Mouse (Mus musculus) frontal cortex, postnatal 14 days (tissue): ENCODE measurements around the gene Cldn10.
"Not testable (repeated sequence)": the region's sequence is repeated elsewhere in the genome, so short reads cannot be mapped to it uniquely, and the experiment has no call there.

Experiments used
- DNase-seq, 2 experiments: peaks; one replicate each; pipeline ENCODE4 v3.0.0; 2022; ENCODE audit warnings: low spot score in 2 of 2

The Cldn10 gene

DNA sequence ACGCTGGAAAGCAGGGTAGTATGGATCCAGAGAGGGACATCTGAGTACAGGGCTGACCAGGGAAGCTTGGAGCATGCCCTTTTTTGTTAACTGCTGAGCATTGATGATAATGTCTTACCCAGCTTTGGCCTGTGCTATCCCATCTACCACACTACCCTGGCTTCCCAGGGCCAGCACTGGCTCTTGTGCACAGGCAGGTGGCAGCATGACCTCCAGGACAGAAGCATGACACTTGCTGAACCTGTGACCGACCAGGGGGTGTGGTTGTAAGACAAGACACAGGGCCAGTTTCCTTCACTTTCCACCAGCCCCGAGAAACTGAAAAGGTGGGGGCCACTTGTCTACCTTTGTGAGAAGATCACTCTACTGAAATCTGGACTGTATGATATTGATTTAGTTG is 5.5 kb upstream of the Cldn10 start:
- DNase-seq, result no peak

GRCm38 (mm10) chr14:118783326-118783935 is 4.3 kb upstream of the Cldn10 start:
- DNase-seq, result no peak

- DNase-seq, result no peak
These were observed 2.5 kb downstream of the Cldn10 start for GRCm38 (mm10) chr14:118790217-118790616.

- DNase-seq, result no peak
These were observed 5.2 kb downstream of the Cldn10 start for GRCm38 (mm10) chr14:118792957-118793356.

DNA sequence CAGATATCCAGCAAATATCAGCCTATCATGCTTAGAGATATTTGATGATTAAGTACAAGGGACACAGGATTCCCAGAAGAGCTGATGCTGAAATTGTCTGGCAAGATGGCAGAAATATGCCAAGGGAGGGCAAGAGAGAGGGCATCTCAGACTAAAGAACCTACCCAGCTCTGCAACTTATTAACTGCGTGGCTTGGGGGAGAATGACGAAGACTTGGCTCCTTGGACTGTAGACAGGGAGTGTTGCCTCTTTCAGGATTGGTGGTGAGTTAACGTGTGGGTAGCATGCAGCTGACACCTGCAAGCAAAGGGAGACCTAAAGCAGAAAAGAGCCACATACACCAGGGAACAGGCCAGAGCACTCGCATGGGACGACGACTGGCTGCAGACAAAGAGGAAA is 5.7 kb downstream of the Cldn10 start:
- no peak for DNase-seq

- DNase-seq, result no peak
These were observed 6.5 kb downstream of the Cldn10 start for GRCm38 (mm10) chr14:118794196-118794595.

- no peak for DNase-seq
These were observed 7.2 kb downstream of the Cldn10 start for GRCm38 (mm10) chr14:118794893-118795292.

GRCm38 (mm10) chr14:118795915-118796693 is 8.4 kb downstream of the Cldn10 start:
- no peak for DNase-seq

DNA sequence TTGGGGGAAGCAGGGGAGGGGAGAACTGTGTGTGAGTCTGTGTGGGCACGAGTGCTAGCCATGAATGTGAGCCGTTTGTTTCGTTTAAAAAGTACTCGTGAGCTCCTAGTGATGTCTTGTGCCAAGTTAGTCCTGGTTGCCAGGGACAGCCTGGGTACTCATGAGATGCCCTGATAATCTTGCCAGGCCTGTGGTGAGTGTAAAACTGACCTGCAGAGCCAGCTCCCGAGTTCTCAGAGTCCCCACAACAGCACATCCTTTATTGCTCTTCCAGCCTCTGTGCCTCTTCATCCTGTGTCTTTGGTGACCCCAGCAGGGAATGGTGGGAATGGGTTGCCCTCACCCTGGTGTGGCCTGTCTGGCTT is 9.0 kb downstream of the Cldn10 start:
- no peak for DNase-seq

DNA sequence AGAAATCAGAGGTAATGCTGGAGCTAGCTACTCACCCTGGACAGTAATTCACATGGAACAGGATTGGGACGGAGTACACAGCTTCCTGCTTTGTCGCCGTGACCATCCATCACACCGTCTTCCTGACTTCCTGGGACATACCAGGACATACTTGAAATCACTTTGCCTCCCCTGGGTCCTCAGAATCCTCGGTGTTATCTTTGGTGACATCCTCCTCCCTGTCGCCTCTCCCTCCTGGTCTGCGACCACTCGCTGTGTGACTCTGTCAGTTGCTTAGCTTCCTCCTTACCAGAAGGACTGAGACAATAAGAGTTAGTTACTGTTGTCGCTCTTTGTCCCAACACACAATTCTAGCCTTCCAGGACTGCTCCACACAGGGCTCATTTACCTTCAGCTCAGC is 9.6 kb downstream of the Cldn10 start:
- DNase-seq, result no peak

- DNase-seq, result no peak
These were observed 12.2 kb downstream of the Cldn10 start for GRCm38 (mm10) chr14:118799918-118800317.

GRCm38 (mm10) chr14:118803936-118804335 is 16.2 kb downstream of the Cldn10 start:
- no peak for DNase-seq

GRCm38 (mm10) chr14:118804351-118804750 is 16.6 kb downstream of the Cldn10 start:
- DNase-seq, result no peak

GRCm38 (mm10) chr14:118807653-118808052 is 19.9 kb downstream of the Cldn10 start:
- no peak for DNase-seq

DNA sequence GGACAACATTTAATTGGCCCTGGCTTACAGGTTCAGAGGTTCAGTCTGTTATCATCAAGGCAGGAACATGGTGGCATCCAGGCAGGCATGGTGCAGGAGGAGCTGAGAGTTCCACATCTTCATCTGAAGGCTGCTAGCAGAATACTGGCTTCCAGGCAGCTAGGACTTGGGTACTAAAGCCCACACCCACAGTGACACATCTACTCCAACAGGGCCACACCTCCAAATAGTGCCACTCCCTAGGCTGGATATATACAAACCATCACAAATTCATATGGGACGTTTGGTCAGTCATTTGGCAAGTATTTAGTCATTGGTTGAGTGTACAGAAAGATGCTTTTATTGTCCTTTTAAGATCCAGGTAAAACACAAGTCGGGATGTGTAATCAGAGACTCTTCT is 20.5 kb downstream of the Cldn10 start:
- not testable (repeated sequence) for DNase-seq

GRCm38 (mm10) chr14:118809686-118810085 is 22.0 kb downstream of the Cldn10 start:
- no peak for DNase-seq

GRCm38 (mm10) chr14:118811256-118811655 is 23.5 kb downstream of the Cldn10 start:
- DNase-seq, result not testable (repeated sequence)

- no peak for DNase-seq
These were observed 25.4 kb downstream of the Cldn10 start for GRCm38 (mm10) chr14:118813111-118813510.

- DNase-seq, result peak in 1 of 2 experiments; percentile 26
These were observed 28.8 kb downstream of the Cldn10 start for GRCm38 (mm10) chr14:118816503-118816902.

DNA sequence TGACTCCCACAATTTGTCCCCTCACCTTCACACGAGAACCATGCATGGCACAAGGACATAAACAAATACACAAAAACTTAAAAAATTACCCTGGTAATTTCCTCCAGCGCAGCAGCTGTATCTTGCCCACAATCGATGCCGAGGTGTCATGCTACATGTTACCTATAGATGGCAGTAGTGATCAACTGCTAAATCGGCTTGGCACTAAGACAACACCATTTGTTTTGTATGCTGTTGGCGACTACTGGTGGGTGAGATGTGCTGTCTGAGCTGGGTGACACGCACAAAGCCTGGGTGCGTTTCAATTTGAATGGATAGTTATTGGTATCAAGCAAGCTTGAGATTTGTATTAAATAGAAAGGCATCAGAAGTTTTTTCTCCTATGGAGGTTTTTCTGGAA is 32.4 kb downstream of the Cldn10 start:
- peak; percentile 13 to 49 for DNase-seq

DNA sequence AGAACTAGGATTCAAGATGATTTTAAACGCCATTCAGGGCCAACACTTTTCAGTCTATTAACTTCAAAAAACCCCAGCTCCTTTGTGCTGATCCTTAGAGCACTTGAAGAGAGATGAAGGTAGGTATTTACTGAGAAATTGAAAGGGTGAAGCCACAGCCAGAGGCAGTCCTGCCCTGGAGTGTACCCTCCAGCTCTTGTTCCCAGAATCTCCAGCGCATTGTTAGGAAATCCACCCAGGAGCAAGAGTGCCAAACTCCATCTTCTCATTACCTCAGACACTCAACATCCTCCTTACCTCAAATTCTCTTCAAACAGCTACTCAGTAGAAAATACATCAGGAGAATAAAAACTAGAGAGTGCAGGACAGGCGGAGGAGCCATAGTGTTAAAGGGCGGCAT is 35.1 kb downstream of the Cldn10 start:
- DNase-seq, result no peak

- no peak for DNase-seq
These were observed 35.6 kb downstream of the Cldn10 start for GRCm38 (mm10) chr14:118823313-118823712.

DNA sequence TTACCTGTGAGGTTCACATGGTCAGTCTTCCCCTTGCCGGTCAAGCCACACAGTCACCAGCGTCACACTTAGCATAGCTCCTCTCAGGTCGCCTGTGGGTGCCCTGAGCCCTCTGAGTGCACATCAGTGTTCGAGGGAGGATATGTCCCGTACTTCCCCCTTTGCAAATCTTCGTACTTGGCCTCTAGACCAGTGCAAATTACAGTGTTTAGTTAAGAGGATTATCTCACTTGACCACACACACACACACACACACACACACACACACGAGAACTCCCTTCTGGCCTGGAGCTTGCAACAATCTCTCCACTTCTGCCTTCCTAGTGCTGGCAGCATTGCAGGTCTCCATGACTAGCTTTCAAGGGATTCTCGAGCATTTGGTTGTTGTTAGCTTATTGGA is 38.6 kb downstream of the Cldn10 start:
- no peak for DNase-seq
